Mouse (Mus musculus) 416B (cell line): ENCODE measurements around the gene Gm20931.
"Not testable (repeated sequence)": the region's sequence is repeated elsewhere in the genome, so short reads cannot be mapped to it uniquely, and the experiment has no call there.

Experiments
- DNase-seq: peaks from one replicate; pipeline ENCODE4 v3.0.0; 2011; ENCODE audit warnings: low read depth

Gene Gm20931

DNA sequence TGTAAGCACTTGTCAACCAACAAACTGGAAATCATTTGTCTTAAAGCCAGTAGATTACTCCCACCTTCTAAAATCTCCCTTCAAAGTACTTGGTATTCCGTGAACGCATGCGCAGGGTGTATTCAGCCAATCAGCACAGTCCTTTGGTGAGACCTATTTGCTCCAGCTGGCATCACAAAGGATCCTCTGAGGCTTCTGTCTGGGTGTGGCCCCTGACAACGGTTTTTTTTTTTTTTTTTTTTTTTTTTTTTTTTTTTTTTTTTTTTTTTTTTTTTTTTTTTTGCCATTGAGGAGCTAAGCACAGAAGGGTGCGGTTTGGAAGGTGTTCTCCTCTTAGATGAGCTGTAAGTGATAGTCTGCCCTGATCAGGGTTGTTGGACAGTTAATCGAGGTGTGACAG is at the start of gene Gm20931:
Gene Gm20931 (plus strand): TSS at position 301 of the 400 bp plus-strand sequence.
- not testable (repeated sequence) for DNase-seq
